Mouse (Mus musculus) hindbrain, embryonic 10.5 days (tissue): ENCODE data around the gene Zfhx2. TPM values are rescaled to one million over a fixed set of nuclear protein-coding genes. Genes with fewer than 3 reads are reported as not detected.

Source experiments
- DNase-seq: peaks from one replicate; pipeline ENCODE4 v3.0.0-alpha.2; 2017; ENCODE audit warnings: low spot score
- H3K27ac ChIP-seq: fragments of 300-500 bp; sonication (generic); 2 replicates; pipeline ENCODE4 v1.5.1; 2016; ENCODE audit warnings: mild to moderate bottlenecking, moderate library complexity
- H3K27me3 ChIP-seq: fragments of 300-500 bp; sonication (generic); 2 replicates; pipeline ENCODE4 v1.6.1; 2016; ENCODE audit warnings: mild to moderate bottlenecking; ENCODE audit not compliant: poor library complexity, insufficient read depth, severe bottlenecking
- H3K36me3 ChIP-seq: fragments of 300-500 bp; sonication (generic); 2 replicates; pipeline ENCODE4 v1.6.1; 2016; ENCODE audit warnings: mild to moderate bottlenecking, moderate library complexity
- H3K4me1 ChIP-seq: fragments of 300-500 bp; sonication (generic); replicated peaks from 2 replicates; pipeline ENCODE4 v1.6.1; 2016; ENCODE audit warnings: mild to moderate bottlenecking
- H3K4me3 ChIP-seq: fragments of 300-500 bp; sonication (generic); 2 replicates; pipeline ENCODE4 v1.5.1; 2016; ENCODE audit warnings: mild to moderate bottlenecking, moderate library complexity
- H3K9me3 ChIP-seq: fragments of 300-500 bp; sonication (generic); 2 replicates; pipeline ENCODE4 v1.6.1; 2016; ENCODE audit warnings: mild to moderate bottlenecking, moderate library complexity
- WGBS: fragments of 180-500 bp; shearing (Covaris S2); methylation state at CpG from one replicate; pipeline ENCODE4 v1.1.7; 2016; 5-methylcytosine and 5-hydroxymethylcytosine counted together
- polyA plus RNA-seq: library from polyadenylated mRNA; unstranded; fragments of >200 nt; fragmentation: Nextera tagmentation; extraction: Ambion mirVana; gene quantifications from 2 replicates; pipeline ENCODE4 v1.2.1, GENCODE M21; 2016

Gene Zfhx2
- polyA plus RNA-seq, 1 experiment from 2014 or later, result 17.7 TPM

- no peaks in the 10 kb centered on the region for H3K9me3 ChIP-seq
- peaks cover 7% of the 10 kb centered on the region for H3K27me3 ChIP-seq
- WGBS, result 83% methylated on average over 6 of the region's 6 CpGs
- peaks cover 49% of the 10 kb centered on the region for H3K4me1 ChIP-seq
- DNase-seq, result no peak
- H3K4me3 ChIP-seq, result no peak overlapping the region
- no peaks in the 10 kb centered on the region for H3K36me3 ChIP-seq
- H3K27ac ChIP-seq, result no peak overlapping the region
These were observed 8.6 kb downstream of the Zfhx2 start for GRCm38 (mm10) chr14:55083481-55083880.

DNA sequence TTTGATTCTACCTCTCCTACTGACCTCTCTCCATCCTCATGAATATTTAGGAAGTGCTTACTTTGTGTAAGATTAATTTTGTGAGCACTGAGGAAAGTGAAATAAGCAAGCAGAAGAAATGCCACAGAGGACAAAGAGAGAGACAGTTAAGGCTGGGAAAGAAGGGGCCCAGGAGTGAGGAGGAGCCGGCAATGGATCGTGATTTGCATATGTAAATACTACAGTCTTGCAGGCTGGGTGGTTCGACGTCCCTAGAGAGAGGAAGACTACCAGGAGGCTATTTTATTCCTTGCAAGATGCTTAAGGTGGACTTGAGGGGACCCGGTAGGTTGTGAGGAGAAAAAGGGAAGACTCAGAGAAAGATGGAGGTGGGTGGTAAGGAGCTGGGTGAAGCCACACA lies 11.0 kb downstream of the Zfhx2 start:
- Histone ChIP-seq H3K4me1 (peaks cover 48% of the 10 kb centered on the region), H3K36me3 (no peaks in the 10 kb centered on the region), H3K4me3 (no peak overlapping the region), H3K9me3 (no peaks in the 10 kb centered on the region), H3K27ac (no peak overlapping the region), H3K27me3 (peaks cover 25% of the 10 kb centered on the region)
- no peak for DNase-seq
- WGBS, result 30% methylated on average over 5 of the region's 5 CpGs

DNA sequence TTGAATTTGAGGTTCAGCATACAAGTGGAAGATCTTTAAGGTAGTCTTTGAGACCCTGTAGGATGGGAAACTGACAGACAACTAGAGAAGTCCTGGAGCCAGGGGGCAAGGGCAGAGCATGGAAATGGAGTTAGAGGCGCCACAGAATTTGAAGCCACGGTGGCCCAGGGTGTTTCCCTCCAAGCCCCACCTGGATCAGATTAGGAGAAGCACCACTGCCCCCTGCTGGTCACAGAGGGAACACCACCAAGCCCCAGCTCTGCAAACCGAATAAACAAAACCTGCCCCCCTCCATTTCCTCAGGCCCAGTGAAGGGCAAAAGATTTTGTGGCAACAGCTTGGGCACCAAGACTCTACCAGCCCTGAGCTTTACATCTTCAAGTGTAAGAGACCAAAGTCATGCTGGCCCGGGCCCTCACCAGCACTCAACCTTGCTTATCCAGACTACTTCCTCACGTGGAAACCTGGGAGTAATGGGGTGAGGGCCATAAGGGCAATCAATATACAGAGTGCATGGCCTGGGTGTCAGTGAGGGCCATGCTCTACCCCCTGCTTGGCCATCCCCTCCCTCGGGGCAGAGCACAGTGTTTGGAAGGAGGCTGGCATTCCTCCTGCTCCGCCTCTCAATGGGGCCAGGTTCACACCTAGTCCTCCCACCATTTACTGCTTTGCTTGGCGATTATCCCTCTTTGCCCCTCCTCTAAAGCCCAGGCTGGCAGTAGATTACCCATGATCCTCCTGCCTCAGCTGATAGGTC lies 12.7 kb downstream of the Zfhx2 start:
- Histone ChIP-seq H3K9me3 (no peaks in the 10 kb centered on the region), H3K4me3 (peak overlapping the region; percentile 38; the same call in 1 of the 2 replicates), H3K27me3 (peaks cover 25% of the 10 kb centered on the region), H3K27ac (peak overlapping the region; percentile 66), H3K4me1 (peaks cover 35% of the 10 kb centered on the region), H3K36me3 (peaks cover 8% of the 10 kb centered on the region)
- peak; percentile 83 for DNase-seq
- 24% methylated on average over 8 of the region's 8 CpGs for WGBS

DNA sequence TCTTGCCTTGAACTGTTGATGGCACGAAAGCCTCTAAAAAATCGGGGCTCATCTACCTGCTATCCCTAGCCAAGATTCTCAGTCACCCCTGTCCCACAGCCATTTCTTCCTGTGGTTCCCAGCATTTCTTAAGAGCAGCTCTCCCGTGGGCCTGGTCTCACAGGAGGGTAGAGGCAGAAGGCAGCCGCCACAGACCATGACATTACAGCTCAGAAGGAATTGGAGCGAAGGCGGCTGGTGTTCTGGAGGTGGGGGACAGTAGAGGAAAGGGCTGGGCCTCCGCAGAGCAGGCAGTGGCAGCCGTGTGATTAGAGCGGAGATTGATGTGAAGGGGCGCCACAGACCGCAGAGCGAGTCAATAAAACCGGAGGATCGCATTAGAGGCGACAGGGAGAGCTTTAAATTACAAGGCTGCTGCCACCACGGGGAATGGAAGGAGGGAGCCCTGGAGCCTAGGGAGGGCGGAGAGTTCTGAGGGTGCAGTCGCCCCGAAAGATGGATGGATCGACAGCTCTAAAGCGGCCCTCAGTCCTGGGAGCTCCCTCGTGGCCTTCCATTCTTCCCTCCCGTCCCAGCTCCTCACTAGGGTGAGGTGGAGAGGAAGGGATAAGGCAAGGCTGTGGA lies 13.6 kb downstream of the Zfhx2 start:
- Histone ChIP-seq H3K4me3 (peak overlapping the region; percentile 38), H3K9me3 (no peaks in the 10 kb centered on the region), H3K27ac (peak overlapping the region; percentile 66), H3K4me1 (peaks cover 35% of the 10 kb centered on the region), H3K36me3 (peaks cover 17% of the 10 kb centered on the region), H3K27me3 (peaks cover 27% of the 10 kb centered on the region)
- peak; percentile 36 for DNase-seq
- 4% methylated on average over 23 of the region's 23 CpGs for WGBS

- Histone ChIP-seq H3K9me3 (no peaks in the 10 kb centered on the region), H3K27ac (no peak overlapping the region), H3K27me3 (peaks cover 34% of the 10 kb centered on the region), H3K36me3 (peaks cover 25% of the 10 kb centered on the region), H3K4me3 (peak overlapping the region; percentile 38; the same call in 1 of the 2 replicates), H3K4me1 (peaks cover 39% of the 10 kb centered on the region)
- DNase-seq, result no peak
- WGBS, result 13% methylated on average over 15 of the region's 15 CpGs
These were observed 14.4 kb downstream of the Zfhx2 start for GRCm38 (mm10) chr14:55077481-55078365.

DNA sequence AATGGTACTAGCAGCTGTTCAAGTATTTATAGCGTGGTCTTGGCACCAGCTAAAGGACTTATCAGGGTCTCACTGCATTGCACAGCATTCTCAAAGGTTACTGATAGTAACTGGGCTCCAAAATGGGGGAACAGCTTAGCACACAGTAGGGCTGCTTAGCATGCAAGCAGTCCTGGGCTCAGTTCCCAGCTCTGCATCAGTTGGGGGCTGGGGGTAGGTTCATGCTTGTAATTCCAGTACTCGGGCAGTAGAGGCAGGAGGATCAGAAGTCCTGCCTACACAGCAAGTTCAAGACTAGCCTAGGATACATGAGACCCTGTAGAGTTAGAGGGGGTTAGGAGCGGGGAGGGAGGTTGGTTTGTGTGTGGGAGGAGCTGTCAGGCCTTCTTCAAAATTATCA lies 15.2 kb downstream of the Zfhx2 start:
- DNase-seq, result no peak
- H3K9me3 ChIP-seq, result no peaks in the 10 kb centered on the region
- no peak overlapping the region for H3K27ac ChIP-seq
- H3K27me3 ChIP-seq, result peaks cover 42% of the 10 kb centered on the region
- 61% methylated on average over 3 of the region's 3 CpGs for WGBS
- no peak overlapping the region for H3K4me3 ChIP-seq
- H3K4me1 ChIP-seq, result peaks cover 46% of the 10 kb centered on the region
- H3K36me3 ChIP-seq, result peaks cover 32% of the 10 kb centered on the region

GRCm38 (mm10) chr14:55076224-55076623 lies 15.9 kb downstream of the Zfhx2 start:
- Histone ChIP-seq H3K27ac (no peak overlapping the region), H3K27me3 (peaks cover 49% of the 10 kb centered on the region), H3K36me3 (peaks cover 40% of the 10 kb centered on the region), H3K4me1 (peaks cover 52% of the 10 kb centered on the region), H3K4me3 (no peak overlapping the region), H3K9me3 (no peaks in the 10 kb centered on the region)
- no peak for DNase-seq
- 66% methylated on average over 6 of the region's 6 CpGs for WGBS

- Histone ChIP-seq H3K27ac (no peak overlapping the region), H3K4me3 (no peak overlapping the region), H3K4me1 (peaks cover 50% of the 10 kb centered on the region), H3K27me3 (peaks cover 57% of the 10 kb centered on the region), H3K36me3 (peaks cover 57% of the 10 kb centered on the region), H3K9me3 (no peaks in the 10 kb centered on the region)
- WGBS, result 93% methylated on average over 12 of the region's 12 CpGs
- no peak for DNase-seq
These were observed 17.7 kb downstream of the Zfhx2 start for GRCm38 (mm10) chr14:55074416-55074815.

GRCm38 (mm10) chr14:55071756-55072155 lies 20.4 kb downstream of the Zfhx2 start:
- H3K27me3 ChIP-seq, result peaks cover 33% of the 10 kb centered on the region
- peaks cover 84% of the 10 kb centered on the region for H3K36me3 ChIP-seq
- H3K4me1 ChIP-seq, result peaks cover 24% of the 10 kb centered on the region
- DNase-seq, result no peak
- peak overlapping the region; percentile 13 for H3K4me3 ChIP-seq
- H3K27ac ChIP-seq, result 0 out of 2 replicates have a peak overlapping the region, but pooled peaks have one; percentile 19
- H3K9me3 ChIP-seq, result no peaks in the 10 kb centered on the region
- 27% methylated on average over 19 of the region's 19 CpGs for WGBS

GRCm38 (mm10) chr14:55066042-55066441 lies 26.1 kb downstream of the Zfhx2 start:
- no peak overlapping the region for H3K27ac ChIP-seq
- peaks cover 80% of the 10 kb centered on the region for H3K36me3 ChIP-seq
- no peak overlapping the region for H3K4me3 ChIP-seq
- peaks cover 32% of the 10 kb centered on the region for H3K27me3 ChIP-seq
- no peak for DNase-seq
- 91% methylated on average over 8 of the region's 8 CpGs for WGBS
- no peaks in the 10 kb centered on the region for H3K9me3 ChIP-seq
- peaks cover 32% of the 10 kb centered on the region for H3K4me1 ChIP-seq

DNA sequence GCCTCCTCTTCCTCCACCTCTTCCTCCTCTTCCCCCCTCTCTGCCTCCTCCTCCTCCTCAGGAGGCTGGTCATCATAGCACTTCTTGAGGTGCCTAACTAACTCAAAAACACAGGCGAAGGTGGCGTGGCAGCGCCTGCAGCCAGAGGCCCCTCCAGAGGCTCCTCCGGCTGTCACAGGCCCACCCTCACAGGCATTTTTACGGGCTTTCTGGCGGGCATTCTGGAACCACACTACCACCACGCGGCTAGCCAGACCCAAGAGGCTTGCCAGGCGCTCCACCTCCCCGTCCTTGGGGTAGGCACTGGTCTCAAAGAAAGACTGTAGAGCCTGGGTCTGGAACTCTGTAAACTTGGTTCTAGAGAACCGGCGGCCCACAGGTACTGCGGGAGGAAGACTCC lies 26.7 kb downstream of the Zfhx2 start:
- Histone ChIP-seq H3K9me3 (no peaks in the 10 kb centered on the region), H3K27me3 (peaks cover 30% of the 10 kb centered on the region), H3K36me3 (peaks cover 74% of the 10 kb centered on the region), H3K4me1 (peaks cover 33% of the 10 kb centered on the region), H3K27ac (no peak overlapping the region), H3K4me3 (no peak overlapping the region)
- 90% methylated on average over 13 of the region's 13 CpGs for WGBS
- no peak for DNase-seq

- peaks cover 26% of the 10 kb centered on the region for H3K27me3 ChIP-seq
- H3K27ac ChIP-seq, result no peak overlapping the region
- H3K36me3 ChIP-seq, result peaks cover 67% of the 10 kb centered on the region
- H3K4me1 ChIP-seq, result peaks cover 37% of the 10 kb centered on the region
- no peaks in the 10 kb centered on the region for H3K9me3 ChIP-seq
- DNase-seq, result no peak
- WGBS, result 75% methylated on average over 35 of the region's 35 CpGs
- no peak overlapping the region for H3K4me3 ChIP-seq
These were observed 27.4 kb downstream of the Zfhx2 start for GRCm38 (mm10) chr14:55064481-55065370.
